Mouse (Mus musculus): ENCODE measurements around the gene Coq6.

Gene Coq6

DNA sequence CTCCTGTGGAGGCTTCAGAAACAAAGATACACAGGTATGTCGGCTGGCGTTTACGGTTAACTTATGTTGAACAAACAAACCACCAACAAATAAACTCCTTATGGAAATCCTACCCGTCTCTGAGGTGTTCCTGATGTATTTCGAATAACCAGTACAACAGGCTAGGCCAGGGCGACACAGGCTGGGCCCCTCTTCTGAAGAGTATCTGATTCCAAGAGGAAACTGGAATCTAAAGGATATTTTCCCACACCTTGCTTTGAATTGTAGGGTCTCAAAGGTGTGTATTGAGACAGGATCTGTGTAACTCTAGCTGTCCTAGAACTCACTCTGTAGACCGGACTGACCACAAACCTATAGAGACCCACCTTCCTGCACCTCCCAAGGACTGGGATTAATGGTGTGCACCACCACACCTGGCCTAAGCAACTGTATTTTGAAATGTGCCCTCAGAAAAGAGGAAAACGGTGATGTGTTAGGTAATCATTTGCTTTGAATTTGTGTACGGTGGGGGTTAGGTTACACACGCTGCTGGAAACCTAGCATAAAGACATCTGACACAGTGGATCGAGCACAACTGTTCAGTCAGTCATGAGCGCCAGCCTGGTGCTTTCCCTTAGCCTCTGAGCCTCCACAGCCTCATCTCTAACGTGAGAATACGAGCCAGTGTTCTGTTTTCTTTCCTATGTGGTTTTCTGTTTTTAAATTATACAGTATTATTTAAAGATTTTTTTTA is 35.7 kb downstream of the Coq6 start:
- DNase-seq (ENCODE audit: low spot score), result no peak

- no peak for DNase-seq (ENCODE audit: low spot score)
Observed at GRCm38 (mm10) chr12:84397685-84398084, 36.2 kb downstream of the Coq6 start.

- no peak for DNase-seq (ENCODE audit: low spot score)
Observed at GRCm38 (mm10) chr12:84398629-84399028, 37.2 kb downstream of the Coq6 start.

GRCm38 (mm10) chr12:84399135-84399534 is 37.7 kb downstream of the Coq6 start:
- DNase-seq (ENCODE audit: low spot score), result no peak

DNA sequence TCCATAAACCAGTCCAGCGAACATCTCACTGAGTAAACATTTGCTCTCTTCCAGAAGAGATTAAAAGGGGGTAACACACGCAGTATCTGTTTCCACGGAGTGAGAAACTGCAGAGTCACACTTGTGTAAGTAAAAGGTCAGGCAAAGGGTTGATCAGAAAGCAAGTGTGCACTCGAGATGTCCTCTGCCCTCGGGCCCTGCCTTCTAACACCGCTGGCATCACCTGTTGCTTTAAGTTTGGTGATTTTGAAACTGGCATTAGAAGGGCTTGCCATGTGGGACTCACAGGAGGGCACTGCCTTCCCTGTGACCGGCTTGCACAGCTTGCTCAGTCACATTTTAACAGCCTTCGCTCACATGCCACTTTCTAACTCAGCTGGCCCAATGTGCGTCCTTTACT is 38.2 kb downstream of the Coq6 start:
- no peak for DNase-seq (ENCODE audit: low spot score)

- DNase-seq (ENCODE audit: low spot score), result no peak
Observed at GRCm38 (mm10) chr12:84400068-84400467, 38.6 kb downstream of the Coq6 start.

DNA sequence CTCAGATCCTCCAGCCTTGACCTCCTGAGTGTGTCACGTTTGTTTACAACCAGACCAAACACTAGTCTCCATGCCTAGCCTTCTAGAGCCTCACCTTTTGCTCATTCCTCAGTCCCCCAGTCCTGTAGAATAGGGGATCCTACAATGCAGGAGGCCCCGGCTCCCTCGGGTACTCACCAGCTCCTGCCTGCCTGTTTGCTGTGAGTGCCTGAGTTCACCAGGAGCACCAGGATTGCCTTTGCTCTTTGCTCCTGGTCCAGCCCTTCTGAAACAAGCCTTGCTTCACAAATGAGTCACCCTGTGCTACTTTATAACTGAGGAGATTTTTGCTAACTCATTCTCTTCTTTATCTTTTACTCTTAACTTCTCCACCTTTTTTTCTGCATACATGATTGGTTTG is 39.2 kb downstream of the Coq6 start:
- DNase-seq (ENCODE audit: low spot score), result no peak

DNA sequence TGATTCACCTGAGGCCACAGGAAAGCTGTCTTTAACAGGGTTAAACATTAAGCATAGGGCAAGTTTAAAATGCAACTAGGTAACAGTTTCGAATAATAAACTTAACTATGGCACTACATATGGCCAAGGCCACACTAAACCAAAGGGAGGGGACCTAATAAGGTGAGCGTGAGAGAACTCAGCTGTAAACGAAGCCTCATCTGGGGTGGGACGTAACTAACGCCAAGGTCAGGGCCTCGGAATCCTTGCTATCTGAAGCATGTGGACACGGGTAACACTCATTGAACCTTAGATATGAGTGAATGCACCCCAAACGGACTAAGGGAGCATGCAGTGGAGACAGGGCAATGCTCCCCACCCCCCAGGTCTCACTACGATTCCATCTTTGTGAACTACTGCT is 41.5 kb downstream of the Coq6 start:
- no peak for DNase-seq (ENCODE audit: low spot score)

- no peak for DNase-seq (ENCODE audit: low spot score)
Observed at GRCm38 (mm10) chr12:84404541-84404940, 43.1 kb downstream of the Coq6 start.

- no peak for DNase-seq (ENCODE audit: low spot score)
Observed at GRCm38 (mm10) chr12:84407259-84407658, 45.8 kb downstream of the Coq6 start.

DNA sequence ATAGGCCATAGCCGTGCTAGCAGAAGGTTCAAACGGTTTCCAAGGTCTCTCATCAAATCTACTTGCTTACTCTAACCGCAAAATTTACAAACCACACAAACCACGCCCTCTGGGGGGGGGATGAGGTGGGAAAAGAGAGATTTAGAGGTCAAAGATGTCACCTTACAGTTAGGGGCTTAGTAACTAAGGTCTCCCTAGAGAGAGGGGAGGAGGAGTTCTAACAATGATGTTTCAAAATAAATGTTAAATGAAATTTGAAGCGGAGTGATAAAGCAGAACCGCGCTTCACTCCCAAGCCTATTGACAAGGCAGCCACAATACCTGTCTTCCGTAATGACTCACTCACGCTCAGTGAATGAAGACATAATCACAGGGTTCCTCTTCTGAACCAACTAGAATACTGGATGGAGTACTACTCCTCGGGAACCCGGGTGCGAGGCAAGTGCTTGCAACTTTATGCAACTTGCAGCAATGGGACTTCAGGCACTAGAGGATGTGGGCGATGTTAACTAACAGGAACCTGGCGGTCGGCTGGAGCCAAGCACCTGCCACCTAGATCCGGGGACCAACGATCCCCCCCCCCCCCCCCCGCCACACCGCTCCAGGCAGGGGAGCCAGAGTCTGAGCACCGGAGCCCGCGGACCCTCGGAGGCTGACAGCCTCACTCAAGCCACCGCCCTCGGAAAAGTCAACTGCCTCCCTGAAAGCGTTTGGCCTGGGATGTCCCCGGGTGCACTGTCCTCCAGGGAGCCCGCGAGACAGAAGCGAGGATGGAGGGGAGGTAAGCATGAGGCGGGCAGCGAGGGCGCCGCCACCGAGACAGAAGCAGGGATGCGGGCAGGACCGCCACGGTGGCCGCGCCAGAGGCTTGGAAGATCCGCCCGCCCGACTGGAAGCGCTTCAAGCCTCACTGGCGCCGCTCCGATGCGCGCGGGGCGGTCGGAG is 46.7 kb downstream of the Coq6 start:
- peak; percentile 61 for DNase-seq (ENCODE audit: low spot score)

GRCm38 (mm10) chr12:84408819-84409507 is 47.5 kb downstream of the Coq6 start, which contains the start of the genes Entpd5 and Bbof1:
Gene Entpd5, minus strand, starts transcription at chr12:84409029.
Gene Bbof1, plus strand, starts transcription at chr12:84409071.
- peak; percentile 93 for DNase-seq (ENCODE audit: low spot score)

GRCm38 (mm10) chr12:84416834-84417604 is 55.6 kb downstream of the Coq6 start, which contains the start of gene Rnf113a2:
Gene Rnf113a2, plus strand, starts transcription at chr12:84417196.
- no peak for DNase-seq (ENCODE audit: low spot score)

- no peak for DNase-seq (ENCODE audit: low spot score)
Observed at GRCm38 (mm10) chr12:84417605-84417922, 56.1 kb downstream of the Coq6 start.
